Mouse (Mus musculus) liver, embryonic 16.5 days (tissue): ENCODE results near the gene Trim58. TPM values are rescaled to one million over a fixed set of nuclear protein-coding genes. Genes with fewer than 3 reads are reported as not detected.

Experiments used
- ATAC-seq: fragments of 200-750 bp; cut with Nextera tagmentation; 2 replicates; pipeline ENCODE4 v1.8.0; 2017; ENCODE audit warnings: low read depth, mild to moderate bottlenecking, moderate number of reproducible peaks, moderate library complexity
- H3K27ac ChIP-seq: fragments of 300-500 bp; sonication (generic); 2 replicates; pipeline ENCODE4 v1.5.1; 2014; ENCODE audit warnings: mild to moderate bottlenecking, low read length
- H3K27me3 ChIP-seq: fragments of 300-500 bp; sonication (generic); 2 replicates; pipeline ENCODE4 v1.6.1; 2014; ENCODE audit warnings: low read depth, low read length, mixed read lengths; ENCODE audit not compliant: control insufficient read depth, insufficient read depth
- H3K36me3 ChIP-seq: fragments of 300-500 bp; sonication (generic); 2 replicates; pipeline ENCODE4 v1.6.1; 2014; ENCODE audit warnings: mild to moderate bottlenecking; ENCODE audit not compliant: control insufficient read depth, insufficient read depth
- H3K4me1 ChIP-seq: fragments of 300-500 bp; sonication (generic); 2 replicates; pipeline ENCODE4 v1.6.1; 2014; ENCODE audit warnings: low read depth, low read length, mixed read lengths; ENCODE audit not compliant: control insufficient read depth
- H3K4me2 ChIP-seq: fragments of 300-500 bp; sonication (generic); 2 replicates; pipeline ENCODE4 v1.6.1; 2014; ENCODE audit warnings: low read depth, low read length, mixed read lengths
- H3K4me3 ChIP-seq: fragments of 300-500 bp; sonication (generic); 2 replicates; pipeline ENCODE4 v1.5.1; 2014; ENCODE audit warnings: low read depth, mild to moderate bottlenecking, low read length
- H3K9ac ChIP-seq: fragments of 300-500 bp; sonication (generic); 2 replicates; pipeline ENCODE4 v1.6.1; 2014; ENCODE audit warnings: low read depth, low read length
- H3K9me3 ChIP-seq: fragments of 300-500 bp; sonication (generic); replicated peaks from 2 replicates; pipeline ENCODE4 v1.6.1; 2016; ENCODE audit warnings: low read length; ENCODE audit not compliant: control insufficient read depth
- WGBS: fragments of 180-500 bp; shearing (Covaris S2); extraction: QIAGEN DNeasy Blood & Tissue Kit; methylation state at CpG from one replicate; pipeline ENCODE4 v1.1.7; 2014; ENCODE audit not compliant: insufficient replicate concordance; 5-methylcytosine and 5-hydroxymethylcytosine counted together
- polyA plus RNA-seq: library from polyadenylated mRNA; unstranded; fragments of >200 nt; fragmentation: Nextera tagmentation; extraction: Ambion mirVana; gene quantifications from 2 replicates; pipeline ENCODE4 v1.2.1, GENCODE M21; 2015

Trim58 gene
- polyA plus RNA-seq, 1 experiment from 2014 or later: 15.7 TPM

GRCm38 (mm10) chr11:58613359-58613758, 26.9 kb upstream of the Trim58 start:
- no peak for ATAC-seq
- Histone ChIP-seq H3K27ac (no peak overlapping the region), H3K9me3 (no peaks in the 10 kb centered on the region), H3K27me3 (no peaks in the 10 kb centered on the region), H3K9ac (no peak overlapping the region), H3K36me3 (no peaks in the 10 kb centered on the region), H3K4me2 (no peak overlapping the region), H3K4me1 (no peaks in the 10 kb centered on the region), H3K4me3 (no peak overlapping the region)
- 40% methylated on average over 3 of the region's 3 CpGs for WGBS

GRCm38 (mm10) chr11:58614526-58614925, 25.7 kb upstream of the Trim58 start:
- no peak overlapping the region for H3K27ac ChIP-seq
- no peak overlapping the region for H3K9ac ChIP-seq
- ATAC-seq: no peak
- no peaks in the 10 kb centered on the region for H3K4me1 ChIP-seq
- no peak overlapping the region for H3K4me2 ChIP-seq
- H3K9me3 ChIP-seq: no peaks in the 10 kb centered on the region
- no peak overlapping the region for H3K4me3 ChIP-seq
- no peaks in the 10 kb centered on the region for H3K36me3 ChIP-seq
- no peaks in the 10 kb centered on the region for H3K27me3 ChIP-seq

- H3K27ac ChIP-seq: no peak within 1 kb of the TSS
- no peaks in the 10 kb centered on the region for H3K9me3 ChIP-seq
- no peak within 1 kb of the TSS for H3K9ac ChIP-seq
- no peaks in the 10 kb centered on the region for H3K4me1 ChIP-seq
- 63% methylated on average over 4 of the region's 4 CpGs for WGBS
- no peak for ATAC-seq
- no peak within 1 kb of the TSS for H3K4me2 ChIP-seq
- H3K4me3 ChIP-seq: no peak within 1 kb of the TSS
- no peaks in the 10 kb centered on the region for H3K36me3 ChIP-seq
- H3K27me3 ChIP-seq: no peaks in the 10 kb centered on the region
These were observed 24.3 kb upstream of the Trim58 start, which contains the start of gene 2210407C18Rik for GRCm38 (mm10) chr11:58615975-58616374. 2210407C18Rik (minus strand) TSS chr11:58616075.

- Histone ChIP-seq H3K36me3 (no peaks in the 10 kb centered on the region), H3K4me3 (no peak overlapping the region), H3K27me3 (no peaks in the 10 kb centered on the region), H3K4me2 (no peak overlapping the region), H3K9me3 (no peaks in the 10 kb centered on the region), H3K4me1 (no peaks in the 10 kb centered on the region), H3K9ac (no peak overlapping the region), H3K27ac (no peak overlapping the region)
- no peak for ATAC-seq
- WGBS: 50% methylated on average over 3 of the region's 3 CpGs
These were observed 21.9 kb upstream of the Trim58 start for GRCm38 (mm10) chr11:58618369-58618768.

- no peaks in the 10 kb centered on the region for H3K4me1 ChIP-seq
- no peaks in the 10 kb centered on the region for H3K27me3 ChIP-seq
- H3K4me2 ChIP-seq: no peak overlapping the region
- H3K36me3 ChIP-seq: no peaks in the 10 kb centered on the region
- no peak for ATAC-seq
- no peak overlapping the region for H3K27ac ChIP-seq
- H3K9ac ChIP-seq: no peak overlapping the region
- H3K4me3 ChIP-seq: no peak overlapping the region
- 59% methylated on average over 6 of the region's 6 CpGs for WGBS
- no peaks in the 10 kb centered on the region for H3K9me3 ChIP-seq
These were observed 21.5 kb upstream of the Trim58 start for GRCm38 (mm10) chr11:58618793-58619192.

GRCm38 (mm10) chr11:58626146-58626545, 14.1 kb upstream of the Trim58 start:
- Histone ChIP-seq H3K27me3 (no peaks in the 10 kb centered on the region), H3K4me2 (no peak overlapping the region), H3K36me3 (no peaks in the 10 kb centered on the region), H3K9ac (no peak overlapping the region), H3K9me3 (no peaks in the 10 kb centered on the region), H3K4me3 (no peak overlapping the region), H3K27ac (no peak overlapping the region), H3K4me1 (no peaks in the 10 kb centered on the region)
- ATAC-seq: no peak
- WGBS: 39% methylated on average over 4 of the region's 4 CpGs

- Histone ChIP-seq H3K4me2 (no peak within 1 kb of the TSS), H3K36me3 (no peaks in the 10 kb centered on the region), H3K4me1 (no peaks in the 10 kb centered on the region), H3K9ac (no peak within 1 kb of the TSS), H3K4me3 (no peak within 1 kb of the TSS), H3K27ac (no peak within 1 kb of the TSS), H3K27me3 (no peaks in the 10 kb centered on the region), H3K9me3 (no peaks in the 10 kb centered on the region)
- no peak for ATAC-seq
- 51% methylated on average over 5 of the region's 5 CpGs for WGBS
These were observed 9.9 kb upstream of the Trim58 start, which contains the start of gene Olfr323 for GRCm38 (mm10) chr11:58630401-58630800. Olfr323 (minus strand) TSS chr11:58630501.

- Histone ChIP-seq H3K27me3 (no peaks in the 10 kb centered on the region), H3K4me2 (no peak overlapping the region), H3K36me3 (no peaks in the 10 kb centered on the region), H3K4me3 (no peak overlapping the region), H3K4me1 (peaks cover 10% of the 10 kb centered on the region), H3K27ac (no peak overlapping the region), H3K9ac (no peak overlapping the region), H3K9me3 (no peaks in the 10 kb centered on the region)
- no peak for ATAC-seq
- 51% methylated on average over 4 of the region's 4 CpGs for WGBS
These were observed 5.4 kb upstream of the Trim58 start for GRCm38 (mm10) chr11:58634878-58635277.

- Histone ChIP-seq H3K9ac (no peak overlapping the region), H3K36me3 (no peaks in the 10 kb centered on the region), H3K9me3 (no peaks in the 10 kb centered on the region), H3K27me3 (no peaks in the 10 kb centered on the region), H3K27ac (no peak overlapping the region), H3K4me2 (no peak overlapping the region), H3K4me3 (no peak overlapping the region), H3K4me1 (peaks cover 11% of the 10 kb centered on the region)
- ATAC-seq: no peak
- WGBS: 11% methylated on average over 4 of the region's 4 CpGs
These were observed 3.8 kb upstream of the Trim58 start for GRCm38 (mm10) chr11:58636376-58636977.
